Mouse (Mus musculus) intestine, postnatal 0 days (tissue): Measurements from ENCODE around the gene Elmod3. TPM values are rescaled to one million over a fixed set of nuclear protein-coding genes. Genes with fewer than 3 reads are reported as not detected.

Experiments used
- ATAC-seq: fragments of 200-750 bp; cut with Nextera tagmentation; 2 replicates; pipeline ENCODE4 v1.8.0; 2017; ENCODE audit warnings: mild to moderate bottlenecking, moderate TSS enrichment, moderate library complexity
- H3K27ac ChIP-seq: fragments of 300-500 bp; sonication (generic); 2 replicates; pipeline ENCODE4 v1.5.1; 2014; ENCODE audit warnings: mild to moderate bottlenecking, low read depth, low read length, moderate library complexity
- H3K27me3 ChIP-seq: fragments of 300-500 bp; sonication (generic); replicated peaks from 2 replicates; pipeline ENCODE4 v1.6.1; 2014; ENCODE audit warnings: low read length, mixed read lengths; ENCODE audit not compliant: control insufficient read depth, insufficient read depth
- H3K36me3 ChIP-seq: fragments of 300-500 bp; sonication (generic); 2 replicates; pipeline ENCODE4 v1.6.1; 2014; ENCODE audit warnings: mild to moderate bottlenecking, moderate library complexity; ENCODE audit not compliant: control insufficient read depth, insufficient read depth
- H3K4me1 ChIP-seq: fragments of 300-500 bp; sonication (generic); replicated peaks from 2 replicates; pipeline ENCODE4 v1.6.1; 2014; ENCODE audit warnings: antibody characterized with exemption, low read length, mixed read lengths; ENCODE audit not compliant: control insufficient read depth, insufficient read depth
- H3K4me2 ChIP-seq: fragments of 300-500 bp; sonication (generic); replicated peaks from 2 replicates; pipeline ENCODE4 v1.6.1; 2014; ENCODE audit warnings: low read depth, mild to moderate bottlenecking, moderate library complexity
- H3K4me3 ChIP-seq: fragments of 300-500 bp; sonication (generic); 2 replicates; pipeline ENCODE4 v1.5.1; 2014; ENCODE audit warnings: low read depth, low read length
- H3K9ac ChIP-seq: fragments of 300-500 bp; sonication (generic); 2 replicates; pipeline ENCODE4 v1.6.1; 2014; ENCODE audit warnings: mild to moderate bottlenecking, low read depth, low read length
- H3K9me3 ChIP-seq: fragments of 300-500 bp; sonication (generic); 2 replicates; pipeline ENCODE4 v1.6.1; 2016; ENCODE audit warnings: mixed run types; ENCODE audit not compliant: control insufficient read depth
- CTCF ChIP-seq: sonication (generic); IDR thresholded peaks from 2 replicates; pipeline ENCODE4 v1.5.1; 2016; ENCODE audit warnings: low read depth, mild to moderate bottlenecking, control low read depth, antibody characterized with exemption, moderate library complexity
- WGBS: fragments of 180-500 bp; shearing (Covaris S2); extraction: QIAGEN DNeasy Blood & Tissue Kit; methylation state at CpG from one replicate; pipeline ENCODE4 v1.1.7; 2014; 5-methylcytosine and 5-hydroxymethylcytosine counted together
- polyA plus RNA-seq: library from polyadenylated mRNA; unstranded; fragments of >200 nt; fragmentation: Nextera tagmentation; extraction: Ambion mirVana; gene quantifications from 2 replicates; pipeline ENCODE4 v1.2.1, GENCODE M21; 2015

Gene Elmod3
- polyA plus RNA-seq = 11.1 and 11.7 TPM in 2 replicates

DNA sequence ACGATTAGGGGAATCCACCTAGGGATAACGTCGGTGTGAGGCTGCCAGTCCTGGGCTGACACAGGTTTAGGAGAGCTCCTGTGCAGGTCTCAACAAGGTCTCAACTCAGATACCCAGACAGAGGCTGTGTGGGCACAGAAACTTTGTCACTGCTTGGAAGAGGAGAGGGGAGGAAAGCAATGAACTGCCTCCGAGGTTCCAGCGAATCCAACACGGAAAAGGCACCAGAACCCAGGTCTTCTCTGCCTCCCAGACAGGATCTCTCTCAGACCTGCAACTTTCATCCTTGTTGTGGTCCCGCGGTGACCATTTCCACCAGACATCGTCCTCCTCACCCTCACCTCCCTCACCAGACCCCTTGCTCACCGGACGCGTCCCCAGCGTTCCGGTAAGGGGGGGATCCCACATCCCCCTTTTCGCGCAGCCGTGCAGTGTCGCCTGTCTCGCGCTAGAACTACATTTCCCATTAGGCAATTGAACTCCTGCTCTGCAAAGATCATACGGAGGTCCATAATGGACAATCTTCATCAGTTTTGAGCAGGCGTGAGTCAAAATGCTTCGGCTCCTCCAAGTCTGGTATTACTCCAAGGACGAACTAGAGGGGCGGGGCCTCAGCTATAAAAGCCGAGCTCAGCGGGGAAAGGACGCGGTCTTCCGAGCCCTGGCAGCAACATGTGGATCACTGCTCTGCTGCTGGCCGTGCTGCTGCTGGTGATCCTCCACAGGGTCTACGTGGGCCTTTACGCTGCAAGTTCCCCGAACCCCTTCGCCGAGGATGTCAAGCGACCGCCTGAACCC is at the start of gene Elmod3, which contains the start of gene Retsat:
Elmod3 (minus strand) TSS at position 458 of the 798 bp plus-strand sequence.
Retsat (plus strand) TSS at position 520 of the 798 bp plus-strand sequence.
- WGBS = under 1% methylated on average over 38 of the region's 38 CpGs
- peaks cover 4% of the 10 kb centered on the region; the same call in 1 of the 2 replicates for H3K36me3 ChIP-seq
- ATAC-seq = peak; percentile 86
- no peaks in the 10 kb centered on the region for H3K9me3 ChIP-seq
- no peaks in the 10 kb centered on the region for H3K27me3 ChIP-seq
- H3K27ac ChIP-seq = peak within 1 kb of the TSS; percentile 62
- TF ChIP-seq CTCF = no peak
- H3K9ac ChIP-seq = peak within 1 kb of the TSS; percentile 51
- H3K4me2 ChIP-seq = peak within 1 kb of the TSS; percentile 72
- H3K4me3 ChIP-seq = peak within 1 kb of the TSS; percentile 61
- H3K4me1 ChIP-seq = peaks cover 3% of the 10 kb centered on the region; the same call in 1 of the 2 replicates

DNA sequence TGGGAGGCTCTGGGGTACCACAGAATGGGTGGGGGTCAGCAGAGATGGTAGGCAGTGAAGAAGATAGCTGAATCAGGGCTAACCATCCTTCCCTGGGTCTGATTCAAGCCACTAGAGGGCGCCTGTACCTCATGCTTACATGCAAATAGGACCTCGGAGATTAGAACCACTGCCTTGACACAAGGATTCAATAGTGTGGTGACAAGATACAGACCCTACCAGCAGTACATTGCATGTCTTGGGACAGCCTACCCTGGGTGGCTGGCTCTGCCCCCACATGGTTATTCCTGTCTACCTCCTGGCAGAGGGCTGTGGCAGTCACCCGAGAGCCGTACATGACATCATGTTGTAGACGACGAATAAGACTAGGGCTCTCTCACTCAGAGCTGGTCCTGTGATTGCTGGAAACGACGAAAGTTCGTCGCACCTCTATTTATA is 49.2 kb upstream of the Elmod3 start:
- Histone ChIP-seq H3K9ac (no peak overlapping the region), H3K4me3 (no peak overlapping the region), H3K27ac (no peak overlapping the region), H3K4me1 (no peaks in the 10 kb centered on the region), H3K36me3 (no peaks in the 10 kb centered on the region; the same call in 1 of the 2 replicates), H3K9me3 (no peaks in the 10 kb centered on the region), H3K4me2 (no peak overlapping the region), H3K27me3 (no peaks in the 10 kb centered on the region)
- TF ChIP-seq CTCF = peak; percentile 96
- 52% methylated on average over 10 of the region's 10 CpGs for WGBS
- ATAC-seq = no peak; the same call in 1 of the 2 replicates

DNA sequence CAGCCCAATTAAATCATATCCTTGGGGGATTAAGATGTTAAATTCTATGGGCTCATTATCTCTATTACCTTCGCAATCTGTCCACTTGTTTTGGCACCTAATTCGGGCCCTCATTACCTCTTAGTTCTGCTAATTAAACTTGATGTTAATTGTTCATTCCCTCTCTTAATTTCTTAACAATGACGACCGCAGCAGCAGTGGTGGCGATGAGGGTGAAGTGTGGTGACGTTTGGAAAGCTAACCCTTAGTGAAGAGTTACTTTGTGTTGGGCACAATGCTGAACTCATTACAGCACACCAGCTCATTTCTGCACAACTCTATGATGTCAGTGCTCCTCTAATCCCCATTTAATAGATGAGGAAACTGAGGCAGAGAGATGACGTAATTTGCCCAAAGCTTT is 47.2 kb upstream of the Elmod3 start:
- WGBS = 90% methylated on average over 7 of the region's 7 CpGs

DNA sequence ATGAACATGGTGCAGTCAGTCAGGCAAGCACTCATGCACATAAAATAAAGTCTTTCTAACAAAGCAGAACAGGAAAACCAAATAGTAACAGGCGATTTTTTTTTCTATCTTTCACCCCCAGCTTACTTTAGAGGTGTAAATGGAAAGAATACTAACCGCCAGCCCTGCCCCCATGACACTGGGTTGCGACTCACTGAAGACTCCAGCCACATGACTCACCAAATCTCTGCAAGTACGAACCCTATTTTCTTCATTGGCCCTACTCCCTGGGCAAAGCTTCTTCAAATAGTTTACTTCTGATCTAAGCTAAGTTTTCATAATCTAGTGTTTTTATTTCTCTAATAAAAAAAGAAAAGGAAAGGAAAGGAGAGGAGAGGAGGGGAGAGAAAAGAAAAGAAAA is 46.4 kb upstream of the Elmod3 start:
- WGBS = 72% methylated on average over 4 of the region's 4 CpGs
- no peak overlapping the region for H3K9ac ChIP-seq
- no peak overlapping the region for H3K4me2 ChIP-seq
- H3K4me3 ChIP-seq = no peak overlapping the region
- no peaks in the 10 kb centered on the region; the same call in 1 of the 2 replicates for H3K36me3 ChIP-seq
- H3K9me3 ChIP-seq = no peaks in the 10 kb centered on the region
- H3K4me1 ChIP-seq = no peaks in the 10 kb centered on the region
- no peak for TF ChIP-seq CTCF
- H3K27me3 ChIP-seq = no peaks in the 10 kb centered on the region
- H3K27ac ChIP-seq = no peak overlapping the region
- ATAC-seq = no peak

More for the DNA sequence above, 47.2 kb upstream of the Elmod3 start:
- no peak for TF ChIP-seq CTCF
- H3K4me2 ChIP-seq = no peak overlapping the region
- H3K27ac ChIP-seq = no peak overlapping the region
- H3K27me3 ChIP-seq = no peaks in the 10 kb centered on the region
- ATAC-seq = no peak
- H3K4me1 ChIP-seq = no peaks in the 10 kb centered on the region
- H3K9me3 ChIP-seq = no peaks in the 10 kb centered on the region
- H3K36me3 ChIP-seq = no peaks in the 10 kb centered on the region; the same call in 1 of the 2 replicates
- no peak overlapping the region for H3K4me3 ChIP-seq
- H3K9ac ChIP-seq = no peak overlapping the region

DNA sequence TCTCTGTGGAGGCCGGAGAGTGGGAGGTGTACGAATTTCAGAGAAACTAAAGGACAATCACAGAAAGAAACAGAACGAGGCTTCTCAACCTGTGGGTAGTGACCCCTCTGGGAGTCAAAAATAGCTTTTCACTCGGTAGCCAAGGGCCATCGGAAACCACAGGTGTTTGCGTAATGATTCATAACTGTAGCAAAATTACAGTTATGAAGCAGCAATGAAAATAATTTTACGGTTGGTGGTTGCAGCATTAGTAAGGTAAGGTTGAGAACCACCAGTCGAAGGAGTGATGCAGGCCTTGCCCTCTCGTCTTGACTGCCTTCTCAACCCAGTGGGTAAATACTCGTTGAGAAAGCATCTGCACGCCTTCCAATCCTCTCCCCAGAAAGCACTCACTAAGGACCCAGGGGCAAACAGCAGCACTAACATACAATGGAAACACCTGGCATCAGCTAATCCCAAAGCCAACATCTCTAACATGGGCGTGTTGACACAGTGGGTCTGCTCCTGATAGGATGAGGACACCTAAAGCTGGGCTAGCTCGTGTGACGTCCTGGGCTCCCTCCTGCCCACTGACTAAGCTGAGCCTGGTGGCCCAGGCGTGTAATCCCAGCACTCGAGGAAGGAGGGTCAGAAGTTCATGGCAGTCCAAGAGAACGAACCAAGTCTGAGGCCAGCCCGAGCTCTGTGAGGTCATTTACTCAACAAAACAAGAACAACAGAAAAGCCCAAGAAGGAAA is 43.2 kb upstream of the Elmod3 start:
- no peaks in the 10 kb centered on the region for H3K4me1 ChIP-seq
- no peaks in the 10 kb centered on the region for H3K27me3 ChIP-seq
- no peaks in the 10 kb centered on the region for H3K9me3 ChIP-seq
- H3K4me3 ChIP-seq = no peak overlapping the region
- H3K4me2 ChIP-seq = no peak overlapping the region
- WGBS = 56% methylated on average over 18 of the region's 18 CpGs
- TF ChIP-seq CTCF = no peak
- no peak overlapping the region for H3K27ac ChIP-seq
- H3K36me3 ChIP-seq = no peaks in the 10 kb centered on the region
- H3K9ac ChIP-seq = no peak overlapping the region
- peak; percentile 49; the same call in 1 of the 2 replicates for ATAC-seq

DNA sequence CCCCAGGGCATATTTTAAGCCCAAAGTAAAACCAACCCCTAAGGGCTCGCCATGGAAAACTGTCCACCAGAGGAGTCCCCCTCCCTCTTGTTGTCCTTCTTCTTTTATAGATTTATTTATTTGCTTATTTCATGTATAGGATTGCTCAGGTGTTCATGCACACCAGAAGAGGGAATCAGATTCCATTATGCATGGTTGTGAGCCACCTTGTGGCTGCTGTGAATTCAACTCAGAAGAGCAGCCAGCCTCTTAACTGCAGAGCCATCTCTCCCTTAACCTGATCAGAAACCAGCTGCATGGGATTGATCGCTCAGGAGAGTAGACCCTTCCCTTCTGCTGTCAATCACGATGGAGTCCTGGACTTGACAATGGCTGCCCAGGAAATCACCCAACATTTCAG is 38.7 kb upstream of the Elmod3 start:
- Histone ChIP-seq H3K4me2 (no peak overlapping the region), H3K27me3 (no peaks in the 10 kb centered on the region), H3K9ac (no peak overlapping the region), H3K36me3 (peaks cover 3% of the 10 kb centered on the region; the same call in 1 of the 2 replicates), H3K27ac (no peak overlapping the region), H3K9me3 (no peaks in the 10 kb centered on the region), H3K4me3 (no peak overlapping the region), H3K4me1 (peaks cover 2% of the 10 kb centered on the region; the same call in 1 of the 2 replicates)
- peak; percentile 68 for TF ChIP-seq CTCF
- 79% methylated on average over 3 of the region's 3 CpGs for WGBS
- no peak for ATAC-seq
